Mouse (Mus musculus) right cerebral cortex, postnatal 14 days (tissue): Measurements from ENCODE around the gene Lce1d.

Experiments
- DNase-seq: peaks from one replicate; pipeline ENCODE4 v3.0.0; 2022

Lce1d gene

GRCm38 (mm10) chr3:92687110-92687509 lies at the start of gene Lce1d:
Gene Lce1d, minus strand, starts transcription at chr3:92687210.
- DNase-seq = no peak

- no peak for DNase-seq
Measured at GRCm38 (mm10) chr3:92722631-92723030, 35.6 kb upstream of the Lce1d start.

- no peak for DNase-seq
Measured at GRCm38 (mm10) chr3:92720250-92720649, 33.2 kb upstream of the Lce1d start, which contains the start of gene Lce1f. Gene Lce1f, minus strand, starts transcription at chr3:92720350.

GRCm38 (mm10) chr3:92715122-92715521 lies 28.1 kb upstream of the Lce1d start:
- no peak for DNase-seq

GRCm38 (mm10) chr3:92708974-92709373 lies 22.0 kb upstream of the Lce1d start, which contains the start of gene Lce1e:
Gene Lce1e, minus strand, starts transcription at chr3:92709074.
- no peak for DNase-seq

- DNase-seq = no peak
Measured at GRCm38 (mm10) chr3:92694613-92695012, 7.6 kb upstream of the Lce1d start.

- no peak for DNase-seq
Measured at GRCm38 (mm10) chr3:92691688-92692087, 4.7 kb upstream of the Lce1d start.

- peak; percentile 6 for DNase-seq
Measured at GRCm38 (mm10) chr3:92689154-92689553, 2.1 kb upstream of the Lce1d start.

- DNase-seq = no peak
Measured at GRCm38 (mm10) chr3:92678947-92679346, 8.1 kb downstream of the Lce1d start, which contains the start of gene Lce1c. Gene Lce1c, plus strand, starts transcription at chr3:92679247.

- DNase-seq = no peak
Measured at GRCm38 (mm10) chr3:92670215-92670614, 16.8 kb downstream of the Lce1d start, which contains the start of gene Lce1a2. Gene Lce1a2, minus strand, starts transcription at chr3:92670315.

- no peak for DNase-seq
Measured at GRCm38 (mm10) chr3:92656826-92657225, 30.2 kb downstream of the Lce1d start, which contains the start of gene Lce1b. Gene Lce1b, minus strand, starts transcription at chr3:92656926.

- DNase-seq = no peak
Measured at GRCm38 (mm10) chr3:92648207-92648606, 38.8 kb downstream of the Lce1d start, which contains the start of gene Lce1a1. Gene Lce1a1, minus strand, starts transcription at chr3:92648307.

GRCm38 (mm10) chr3:92639854-92640253 lies 47.2 kb downstream of the Lce1d start:
- DNase-seq = no peak

- DNase-seq = no peak
Measured at GRCm38 (mm10) chr3:92638653-92638991, 48.4 kb downstream of the Lce1d start.

GRCm38 (mm10) chr3:92637745-92638652 lies 49.0 kb downstream of the Lce1d start:
- DNase-seq = no peak
